In the genomic region with DNA sequence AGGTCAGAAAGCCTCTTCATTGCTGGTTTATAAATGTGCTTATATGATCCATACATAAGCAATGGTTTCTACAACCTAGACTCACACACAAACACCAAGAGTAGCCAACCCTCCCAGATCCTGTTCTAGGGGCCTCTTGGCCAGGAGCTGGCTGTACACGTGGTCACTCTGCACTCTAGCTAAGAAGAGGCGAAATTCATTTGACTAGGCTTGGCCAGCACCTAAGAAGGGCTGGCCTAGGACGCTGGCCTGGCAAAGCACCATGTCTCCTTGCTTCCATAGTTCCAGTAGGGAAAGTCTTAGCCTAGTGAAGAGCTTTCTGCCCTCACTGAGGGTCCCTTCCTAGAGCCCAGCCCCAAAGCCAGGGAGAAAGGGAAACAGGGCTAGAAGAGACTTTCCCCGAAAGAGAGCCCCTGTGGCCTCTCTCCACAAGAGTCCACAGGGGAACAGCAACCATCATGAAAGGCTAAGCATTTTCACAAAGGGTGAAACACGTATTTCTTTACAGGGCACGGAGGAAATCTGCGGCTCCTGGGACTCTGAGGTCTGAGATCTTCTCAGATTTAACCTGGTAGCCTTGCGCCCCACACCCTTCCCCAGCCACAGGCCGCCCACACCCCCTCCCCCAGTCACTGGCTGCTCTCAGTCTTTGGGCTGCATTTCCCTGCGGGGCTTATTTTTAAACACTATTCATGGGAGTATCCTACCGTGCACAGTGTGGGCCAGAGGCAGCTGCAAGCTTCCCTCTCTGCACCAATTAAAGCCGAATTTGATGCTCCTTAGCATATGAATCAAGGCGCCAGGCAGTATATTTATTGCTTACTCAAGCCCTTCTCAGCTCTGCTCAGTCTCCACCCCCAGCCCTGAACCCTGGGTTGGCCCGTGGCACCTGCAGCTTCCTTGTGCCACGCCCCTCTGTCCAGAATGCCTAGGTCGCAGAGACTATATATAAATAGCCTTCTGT, we compare ENCODE assay signal across 8 mouse cellular contexts.
DNase-seq lines count a peak whose midpoint lies in the region; ATAC-seq lines count a peak whose summit lies in the region.

No protein-coding gene starts in this region.

- peak overlapping the region; percentile 31 for H3K4me2 ChIP-seq in kidney, embryonic 14.5 days (replicated peaks; ENCODE audit: low read depth, low read length)
- peak overlapping the region; percentile 49 for H3K4me2 ChIP-seq in heart, embryonic 15.5 days

- peak overlapping the region; percentile 77; the same call in 1 of the 2 replicates for H3K27ac ChIP-seq in kidney, embryonic 14.5 days (ENCODE audit: low read depth, low read length)
- peak overlapping the region; percentile 56 for H3K27ac ChIP-seq in heart, embryonic 15.5 days

- H3K9ac ChIP-seq in kidney, embryonic 14.5 days (ENCODE audit: low read depth, low read length) = peak overlapping the region; percentile 31; the same call in 1 of the 2 replicates
- 0 out of 2 replicates have a peak overlapping the region, but pooled peaks have one; percentile 11 for H3K9ac ChIP-seq in heart, embryonic 15.5 days

- intact Hi-C loops in left cerebral cortex, postnatal 10 days (cut with DNase I) = no loop called here

- H3K9me3 ChIP-seq in kidney, embryonic 14.5 days (ENCODE audit: control insufficient read depth, low read length) = no peaks in the 10 kb centered on the region
- H3K9me3 ChIP-seq in heart, embryonic 15.5 days (replicated peaks) = no peaks in the 10 kb centered on the region

- ATAC-seq in kidney, embryonic 14.5 days (ENCODE audit: low FRiP score, low TSS enrichment) = peak; percentile 84
- ATAC-seq in heart, embryonic 15.5 days (replicated peaks; ENCODE audit: insufficient number of reproducible peaks, insufficient read depth, low FRiP score, low read depth) = peak; percentile 58

- DNase-seq in kidney, adult 11 months = no peak
- DNase-seq in ZHBTc4 (ENCODE audit: low read depth, low spot score) = peak; percentile 90
- DNase-seq in left cerebral cortex, postnatal 10 days (ENCODE audit: extremely low spot score in 1 of 2, low spot score in 2 of 2) = peak; percentile 72 to 74
- peak; percentile 66 for DNase-seq in right cerebral cortex, adult 18-20 months
- no peak for DNase-seq in yolk sac, embryonic 10.5 days (ENCODE audit: low spot score)
- DNase-seq in adrenal gland, adult 2 months = no peak

- H3K4me3 ChIP-seq in kidney, embryonic 14.5 days (ENCODE audit: low read length) = no peak overlapping the region
- peak overlapping the region; percentile 21 for H3K4me3 ChIP-seq in heart, embryonic 15.5 days

- 8% methylated on average over 16 of the region's 16 CpGs for WGBS in kidney, embryonic 14.5 days
- WGBS in heart, embryonic 15.5 days = 19% methylated on average over 16 of the region's 16 CpGs

- peaks cover 29% of the 10 kb centered on the region for H3K4me1 ChIP-seq in kidney, embryonic 14.5 days (ENCODE audit: control insufficient read depth, insufficient read depth, low read length)
- H3K4me1 ChIP-seq in heart, embryonic 15.5 days (replicated peaks) = peaks cover 27% of the 10 kb centered on the region

- no peaks in the 10 kb centered on the region for H3K27me3 ChIP-seq in kidney, embryonic 14.5 days (ENCODE audit: control insufficient read depth, insufficient read depth, low read length)
- H3K27me3 ChIP-seq in heart, embryonic 15.5 days = no peaks in the 10 kb centered on the region

- no peaks in the 10 kb centered on the region for H3K36me3 ChIP-seq in kidney, embryonic 14.5 days (ENCODE audit: control insufficient read depth, insufficient read depth, low read length)
- no peaks in the 10 kb centered on the region for H3K36me3 ChIP-seq in heart, embryonic 15.5 days

Comparison
In these comparisons a context has a peak if more than half of its experiments do, and no peak if none do; other contexts are left out.
1. DNase-seq: peak in ZHBTc4 (single experiment), left cerebral cortex, postnatal 10 days (2 of 2) and right cerebral cortex, adult 18-20 months (single experiment); none in kidney, adult 11 months (single experiment), yolk sac, embryonic 10.5 days (single experiment) and adrenal gland, adult 2 months (single experiment).